Mouse (Mus musculus) thymus, postnatal 10 days (tissue): ENCODE results near the gene Pik3r1.

Source experiments
- DNase-seq, 2 experiments: peaks; one replicate each; pipeline ENCODE4 v3.0.0; 2021; ENCODE audit warnings: low spot score in 2 of 2

Gene Pik3r1

GRCm38 (mm10) chr13:101739732-101740381 is 28.2 kb downstream of the Pik3r1 start:
- no peak for DNase-seq

DNA sequence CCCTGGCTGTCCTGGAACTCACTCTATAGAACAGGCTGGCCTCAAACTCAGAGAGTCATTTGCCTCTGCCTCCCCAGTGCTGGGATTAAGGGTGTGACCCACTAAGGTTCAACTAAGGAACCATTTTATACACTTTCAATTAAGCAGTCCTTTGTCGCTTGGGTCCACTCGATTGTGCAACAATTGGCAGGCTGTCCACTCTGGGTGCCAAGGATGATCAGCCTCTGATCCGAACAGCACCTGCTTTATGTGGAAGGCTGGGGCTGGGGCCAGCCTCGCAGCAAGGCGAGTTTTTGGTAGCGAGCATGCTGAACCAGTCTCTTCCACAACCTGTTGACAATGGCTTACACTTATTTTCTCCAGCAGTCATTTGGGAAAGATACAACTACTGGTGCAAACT is 29.2 kb downstream of the Pik3r1 start:
- DNase-seq = no peak

GRCm38 (mm10) chr13:101736521-101737387 is 31.3 kb downstream of the Pik3r1 start:
- DNase-seq = no peak

DNA sequence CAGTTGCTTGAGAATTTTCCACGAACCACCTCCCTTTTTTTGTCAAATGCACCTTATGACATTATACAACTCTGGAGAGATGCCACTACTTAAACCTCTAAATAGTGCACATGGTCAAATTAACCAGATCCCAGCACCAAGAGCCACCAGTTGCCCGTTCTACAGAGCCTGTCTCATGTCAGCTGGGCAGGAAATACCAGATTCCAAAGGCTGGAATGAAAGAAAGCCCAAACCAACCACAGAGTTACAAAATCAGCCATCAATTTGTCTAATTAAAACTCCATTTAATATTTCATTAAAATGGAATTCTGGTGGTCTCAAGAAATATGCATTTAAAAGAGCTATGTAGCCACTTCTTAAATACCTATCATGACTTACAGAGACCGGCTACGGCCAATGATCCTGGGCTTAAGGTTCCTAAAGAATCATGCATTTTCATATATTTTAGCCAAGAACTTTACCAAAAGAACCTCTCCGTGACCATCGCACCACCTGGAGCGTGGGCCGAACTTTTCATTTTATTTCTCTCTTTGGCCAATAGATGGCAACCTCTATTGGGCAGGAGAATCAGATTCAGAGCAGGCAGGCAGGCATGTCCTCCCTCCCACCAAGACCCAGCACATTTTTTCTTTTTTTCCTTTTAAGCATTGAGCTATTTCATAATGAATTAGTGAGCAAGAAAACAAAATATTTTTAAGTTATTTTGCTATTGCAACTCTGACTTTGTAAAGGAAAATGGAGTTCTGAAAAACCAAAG is 32.5 kb downstream of the Pik3r1 start:
- no peak for DNase-seq

DNA sequence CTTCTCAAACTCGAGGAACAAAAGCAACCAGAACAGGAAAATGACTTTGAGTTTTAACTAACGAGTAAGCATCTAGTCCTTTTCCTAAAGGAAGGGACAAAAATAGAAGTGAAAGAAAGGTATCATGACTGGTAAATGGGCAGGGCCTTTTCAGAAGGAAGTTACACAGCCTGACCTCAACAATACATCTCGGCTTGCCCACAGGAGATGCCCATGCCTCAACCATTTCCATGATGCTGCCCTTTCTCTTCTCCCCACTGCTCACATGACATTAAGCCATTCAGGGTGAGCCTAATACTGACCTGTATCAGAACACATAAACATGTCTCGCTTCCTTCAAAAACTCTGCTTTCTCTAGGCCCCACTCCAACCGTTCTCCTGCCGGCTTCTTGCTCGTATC is 33.8 kb downstream of the Pik3r1 start:
- no peak for DNase-seq

DNA sequence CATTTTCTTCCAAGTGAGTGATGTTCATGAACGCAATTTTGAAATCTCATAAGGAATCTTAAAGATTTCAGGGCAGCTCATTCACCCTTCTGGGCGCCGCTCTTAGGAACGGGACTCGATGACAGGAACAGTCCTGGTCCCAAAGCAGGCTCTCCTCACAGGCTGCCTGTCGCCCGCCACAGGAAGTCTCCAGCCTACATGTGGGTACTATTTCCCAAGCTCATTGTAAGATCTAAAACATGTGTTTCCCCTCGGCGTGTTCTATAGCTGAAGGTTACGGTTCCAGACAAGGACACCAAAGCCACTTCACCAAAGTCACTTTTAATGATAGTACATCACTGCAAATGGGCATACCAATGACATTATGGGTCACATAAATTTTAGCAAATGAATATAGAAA is 35.3 kb downstream of the Pik3r1 start:
- no peak for DNase-seq

DNA sequence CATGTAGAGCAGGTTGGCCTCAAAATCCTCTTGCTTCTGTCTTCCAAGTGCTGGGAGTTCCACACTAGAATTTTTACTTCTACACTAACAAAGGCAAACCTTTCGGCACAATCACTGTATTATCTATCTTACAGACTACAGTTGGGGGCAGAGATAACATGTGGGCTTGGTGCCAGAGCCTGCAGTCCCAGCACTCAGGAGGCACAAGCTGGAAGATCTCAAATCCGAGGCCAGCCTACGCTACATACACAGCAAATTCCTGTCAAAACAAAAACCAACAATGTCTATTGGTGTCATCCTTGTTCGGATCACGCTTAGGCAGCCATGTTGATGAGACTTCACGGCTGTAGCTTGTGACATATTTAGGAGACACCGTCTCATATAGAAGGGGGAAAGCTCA is 36.2 kb downstream of the Pik3r1 start:
- no peak for DNase-seq

DNA sequence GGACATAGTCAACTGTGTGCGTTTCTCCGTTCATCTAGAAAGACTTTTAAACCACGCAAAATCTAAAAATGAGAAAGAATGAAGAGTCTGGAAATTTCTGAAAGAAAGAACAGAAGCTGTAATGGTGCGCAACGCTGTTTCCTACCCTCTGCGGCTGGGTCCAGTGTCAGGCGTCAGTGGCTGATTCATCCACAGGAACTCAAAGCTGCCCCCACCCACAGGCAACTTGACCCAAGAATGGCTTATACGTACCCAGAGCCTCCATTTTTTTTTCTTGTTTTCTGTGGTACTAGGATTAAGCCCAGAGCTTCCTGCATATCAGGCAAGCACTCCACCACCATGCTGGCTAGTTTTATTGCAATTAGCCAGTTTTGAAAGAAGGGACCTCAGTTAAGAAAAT is 37.7 kb downstream of the Pik3r1 start:
- no peak for DNase-seq

DNA sequence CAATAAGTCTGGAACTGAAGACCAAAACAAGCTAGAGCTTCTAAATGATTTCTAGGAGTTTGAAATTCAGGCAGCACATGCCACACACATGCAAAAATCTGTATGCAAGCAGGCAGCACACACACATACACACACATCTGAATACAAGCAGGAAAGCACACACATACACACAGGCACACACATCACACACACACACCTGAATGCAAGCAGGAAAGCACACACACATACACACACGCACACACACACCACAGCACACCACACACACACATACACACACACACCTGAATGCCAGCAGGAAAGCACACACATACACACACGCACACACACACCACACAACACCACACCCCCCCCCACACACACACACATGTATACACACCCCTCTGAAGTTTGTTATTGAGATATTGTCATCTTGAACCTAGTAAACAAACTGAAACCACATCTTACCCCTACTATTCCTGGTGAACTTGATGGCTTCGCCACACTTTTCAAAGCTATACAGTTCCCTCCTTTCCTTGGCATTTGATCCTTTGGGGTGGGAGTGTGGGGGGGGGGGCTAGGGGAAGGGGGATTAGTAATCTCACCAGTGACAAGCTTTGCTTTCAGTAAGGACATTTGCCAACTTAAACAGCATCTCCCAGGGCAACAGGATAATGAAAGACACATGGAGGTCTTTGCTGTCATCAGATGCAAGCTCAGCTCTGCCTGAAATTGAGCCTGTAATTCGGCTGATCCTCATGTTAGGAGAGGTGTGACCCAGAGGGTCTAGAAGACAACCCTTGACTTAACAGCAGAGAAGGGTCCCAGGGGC is 38.6 kb downstream of the Pik3r1 start:
- no peak for DNase-seq

GRCm38 (mm10) chr13:101728816-101729215 is 39.2 kb downstream of the Pik3r1 start:
- peak in 1 of 2 experiments; percentile 29 for DNase-seq

DNA sequence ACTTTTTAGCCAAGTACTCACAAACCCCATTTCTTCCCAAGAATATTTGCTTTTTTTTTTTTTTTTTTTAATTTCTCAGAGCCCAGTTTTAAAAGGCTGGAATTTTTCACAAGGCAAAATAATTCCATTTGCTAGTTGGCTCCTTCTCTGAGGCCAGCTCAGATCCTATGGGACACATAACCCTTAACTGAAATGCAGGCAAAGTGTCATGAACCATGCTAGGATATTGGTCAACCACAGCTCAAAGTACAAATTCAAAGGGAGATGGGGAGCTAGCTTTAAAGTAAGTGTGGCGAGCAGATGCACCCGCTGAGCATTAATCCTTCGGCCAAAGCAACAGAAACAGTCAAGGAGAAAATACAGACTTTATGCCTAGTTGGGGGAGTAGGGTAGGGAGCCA is 39.7 kb downstream of the Pik3r1 start:
- no peak for DNase-seq

- DNase-seq = no peak
Measured at GRCm38 (mm10) chr13:101727837-101728236, 40.2 kb downstream of the Pik3r1 start.

GRCm38 (mm10) chr13:101726922-101727321 is 41.1 kb downstream of the Pik3r1 start:
- no peak for DNase-seq

DNA sequence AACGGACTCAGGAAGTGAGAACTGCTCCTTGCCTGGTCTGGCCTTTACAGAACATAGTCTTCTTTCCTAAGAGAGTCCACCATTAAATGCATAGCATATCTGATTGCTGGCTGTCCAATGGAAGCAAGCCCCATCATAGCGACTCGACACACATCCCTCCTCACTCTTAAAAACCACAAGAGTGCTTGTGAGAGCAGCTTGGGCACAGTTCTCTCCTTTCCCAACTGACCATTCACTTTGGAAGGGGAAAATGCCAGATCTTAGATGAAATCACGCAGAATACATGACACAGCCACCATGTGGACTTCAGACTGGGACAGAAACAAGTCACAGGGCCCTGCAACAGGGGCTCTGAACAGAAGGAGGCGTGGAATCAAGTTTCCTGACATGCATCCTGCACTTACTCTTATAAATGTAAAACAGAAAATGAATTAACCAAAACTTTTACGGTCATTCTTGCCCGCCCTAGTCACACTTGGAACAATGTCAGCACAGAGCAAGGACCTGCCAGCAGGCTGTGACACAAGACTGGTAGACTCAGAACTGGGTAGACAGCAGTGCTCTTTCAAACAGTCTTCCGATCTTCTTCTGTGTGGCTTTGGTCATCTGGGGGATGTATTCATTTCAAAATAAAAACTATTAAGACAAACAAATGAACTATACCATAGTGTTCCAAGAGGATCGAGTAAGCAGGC is 46.0 kb downstream of the Pik3r1 start:
- no peak for DNase-seq

DNA sequence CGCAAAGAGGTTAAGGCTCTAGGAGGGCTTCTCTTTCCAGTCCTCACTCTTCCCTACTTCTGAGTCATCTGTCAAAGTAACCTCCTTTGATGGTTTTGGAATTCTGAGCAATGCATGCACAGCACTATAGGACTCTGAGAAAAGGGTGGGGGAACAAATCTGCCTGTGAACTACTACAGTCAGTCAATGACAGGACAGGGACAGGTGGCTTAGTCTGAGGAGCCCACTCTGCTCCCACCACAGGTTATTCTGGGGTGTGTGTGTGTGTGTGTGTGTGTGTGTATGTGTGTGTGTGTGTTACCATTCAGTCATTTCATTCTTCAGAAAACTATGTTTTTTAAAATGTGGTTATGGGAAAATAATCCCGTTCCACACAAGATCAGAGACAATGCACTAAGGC is 46.9 kb downstream of the Pik3r1 start:
- DNase-seq = no peak

DNA sequence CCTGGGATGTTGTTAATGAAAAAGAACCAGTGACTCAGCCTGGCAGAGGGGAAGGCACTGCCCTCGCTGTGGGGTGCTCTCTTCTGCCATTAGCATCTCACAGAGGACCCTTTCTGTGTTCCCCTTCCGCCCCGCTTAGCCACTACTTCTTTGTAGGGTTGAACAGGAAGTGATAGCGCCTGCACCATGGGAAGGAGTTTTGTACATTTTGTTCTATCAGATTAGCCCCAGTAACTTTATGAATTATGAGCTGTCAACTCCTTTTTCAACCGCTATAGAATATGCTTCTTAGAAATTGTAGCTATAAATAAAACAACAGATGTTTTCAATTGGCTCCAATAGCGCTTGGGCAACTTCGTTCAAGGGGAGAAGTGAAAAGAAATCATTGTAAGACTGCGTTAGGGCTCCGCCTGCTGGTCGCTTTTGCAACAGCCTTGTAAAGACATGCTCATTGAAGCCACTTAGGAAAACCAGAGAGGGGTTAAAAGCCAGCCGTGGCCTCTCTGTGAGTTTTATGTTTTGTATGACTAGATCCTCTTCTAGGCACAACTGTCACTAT is 48.6 kb downstream of the Pik3r1 start:
- peak; percentile 80 to 88 for DNase-seq

- no peak for DNase-seq
Measured at GRCm38 (mm10) chr13:101718744-101719143, 49.3 kb downstream of the Pik3r1 start.

GRCm38 (mm10) chr13:101717836-101718235 is 50.2 kb downstream of the Pik3r1 start:
- DNase-seq = no peak

DNA sequence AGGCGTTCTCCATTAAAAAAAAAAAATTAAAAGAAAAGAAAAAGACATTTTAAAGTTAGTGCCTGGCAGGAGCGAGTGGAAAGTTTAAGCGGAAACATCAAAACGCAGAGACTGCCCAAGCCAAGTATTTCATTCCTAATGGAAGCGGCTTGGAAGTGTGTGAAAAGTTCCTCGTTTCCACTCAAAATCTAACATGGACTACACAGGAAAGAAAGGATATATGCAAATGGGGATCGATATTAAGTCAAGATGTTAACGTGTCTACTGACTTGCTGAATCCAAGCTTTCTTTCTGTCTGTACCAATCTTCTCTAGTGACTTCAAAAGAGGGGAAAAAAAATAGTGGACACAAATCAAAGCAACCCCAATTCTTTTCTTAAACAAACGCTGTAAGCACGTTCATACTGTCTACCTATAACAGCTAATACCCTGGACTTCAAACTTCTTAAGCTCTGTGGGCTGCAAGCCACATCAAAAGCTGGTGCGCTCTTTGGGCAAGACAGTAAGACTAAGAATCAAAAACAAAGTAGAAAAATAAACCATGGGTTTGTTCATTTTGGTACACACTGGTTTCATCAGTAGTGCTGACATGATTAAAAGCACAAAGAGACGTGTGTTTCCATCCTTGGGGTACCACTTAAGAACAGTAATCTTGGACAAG is 54.5 kb downstream of the Pik3r1 start:
- no peak for DNase-seq

- DNase-seq = no peak
Measured at GRCm38 (mm10) chr13:101712720-101713428, 55.1 kb downstream of the Pik3r1 start.
